Mouse (Mus musculus) ES-Bruce4 (cell line): ENCODE data around the gene Umad1.

Experiments used
- EP300 ChIP-seq: IDR thresholded peaks from 2 replicates; pipeline ENCODE4 v1.6.1; 2011; ENCODE audit warnings: low read depth, low read length; ENCODE audit not compliant: insufficient read depth
- POLR2A ChIP-seq: IDR thresholded peaks from one replicate; pipeline ENCODE4 v1.8.1; 2011; ENCODE audit warnings: low read length; ENCODE audit not compliant: insufficient read depth

GRCm38 (mm10) chr6:8348344-8348743 is 89.3 kb downstream of the Umad1 start:
- no peak for TF ChIP-seq EP300
- no peak for TF ChIP-seq POLR2A
